Mouse (Mus musculus) lung, postnatal 0 days (tissue): ENCODE measurements at regions not wholly inside any gene's neighbourhood (a gene's known extent, or its start where the extent isn't known, plus 50 kb on each side); places are given as distances from the start of the nearest gene placed in this dataset.

Source experiments
- CTCF ChIP-seq: IDR thresholded peaks from 2 replicates; pipeline ENCODE4 v1.5.1; 2016; ENCODE audit warnings: antibody characterized with exemption, mild to moderate bottlenecking
- EP300 ChIP-seq: IDR thresholded peaks from 2 replicates; pipeline ENCODE4 v1.6.1; 2016; ENCODE audit warnings: antibody characterized with exemption, mild to moderate bottlenecking, control low read depth

- TF ChIP-seq CTCF: no peak
- no peak for TF ChIP-seq EP300
These were observed 734.0 kb downstream of the Inhba start for GRCm38 (mm10) chr13:16745644-16746043.
